8 mouse cellular contexts compared by ENCODE assay signal in the genomic region with DNA sequence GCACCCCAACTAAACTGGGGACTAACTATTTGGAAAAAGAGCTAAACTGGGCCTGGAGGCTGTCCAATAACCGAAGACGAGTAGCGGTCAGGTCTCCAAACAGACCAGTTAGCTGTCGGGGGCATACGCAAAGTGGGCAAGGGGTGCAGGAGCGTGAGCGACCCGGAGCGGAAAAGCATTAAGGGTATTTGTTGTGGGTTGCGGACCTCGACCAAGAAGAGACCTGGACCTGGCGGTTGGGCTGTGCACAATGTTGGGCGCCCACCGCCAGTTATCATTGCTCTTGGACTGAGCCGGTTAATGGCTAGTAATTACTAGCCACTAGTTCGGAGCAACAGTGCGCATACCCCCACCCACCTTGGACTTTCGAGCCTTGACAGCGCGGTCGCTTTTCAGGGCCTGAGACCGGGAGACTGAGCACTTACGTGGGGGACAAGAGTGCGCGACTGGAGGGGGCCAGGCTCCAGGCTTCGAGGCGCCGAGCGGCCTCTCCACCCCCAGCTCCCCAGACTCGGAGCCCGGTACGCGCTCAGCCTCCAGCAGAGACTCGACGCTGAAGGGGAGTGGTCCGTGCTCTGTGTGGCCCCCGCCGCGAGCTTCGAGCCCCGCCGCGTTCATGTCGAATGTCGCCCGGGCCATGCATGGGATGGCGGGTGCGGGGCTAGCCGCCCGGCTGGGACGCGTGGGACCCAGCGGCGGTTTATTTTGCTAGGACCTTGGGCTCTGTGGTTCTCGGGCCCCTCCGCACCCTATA. TPM values are rescaled to one million over a fixed set of nuclear protein-coding genes. Genes with fewer than 3 reads are reported as not detected.
A peak's percentile ranks its signal among the peaks of the same experiment; 100 is the strongest.
DNase-seq lines count a peak whose midpoint lies in the region; ATAC-seq lines count a peak whose summit lies in the region.

A gene (minus strand): TSS at position 729 of the 754 bp plus-strand sequence.

- no peaks in the 10 kb centered on the region for H3K36me3 ChIP-seq in forebrain, embryonic 14.5 days (ENCODE audit: control insufficient read depth, insufficient read depth, low read length)
- no peaks in the 10 kb centered on the region for H3K36me3 ChIP-seq in liver, embryonic 16.5 days (ENCODE audit: control insufficient read depth, insufficient read depth)

- H3K9ac ChIP-seq in forebrain, embryonic 14.5 days (ENCODE audit: low read length) = peak within 1 kb of the TSS; percentile 43
- H3K9ac ChIP-seq in liver, embryonic 16.5 days (ENCODE audit: low read depth, low read length) = no peak within 1 kb of the TSS

- ATAC-seq in CD4-positive, CD25-positive, alpha-beta regulatory T cell, adult 4 months = peak; percentile 5
- ATAC-seq in forebrain, embryonic 14.5 days = peak; percentile 2
- ATAC-seq in liver, embryonic 16.5 days (ENCODE audit: low read depth) = 0 out of 2 replicates have a peak, but pooled peaks have one; percentile 16

- peaks cover 15% of the 10 kb centered on the region for H3K4me1 ChIP-seq in forebrain, embryonic 14.5 days (ENCODE audit: control insufficient read depth, insufficient read depth, low read length)
- H3K4me1 ChIP-seq in liver, embryonic 16.5 days (ENCODE audit: control insufficient read depth, low read depth, low read length) = no peaks in the 10 kb centered on the region; the same call in 1 of the 2 replicates

- H3K27me3 ChIP-seq in forebrain, embryonic 14.5 days (replicated peaks; ENCODE audit: control insufficient read depth, insufficient read depth, low read length) = peaks cover 84% of the 10 kb centered on the region
- H3K27me3 ChIP-seq in liver, embryonic 16.5 days (ENCODE audit: control insufficient read depth, insufficient read depth, low read depth, low read length) = peaks cover 73% of the 10 kb centered on the region

- H3K4me3 ChIP-seq in forebrain, embryonic 14.5 days (ENCODE audit: low read depth, low read length) = peak within 1 kb of the TSS; percentile 33
- peak within 1 kb of the TSS; percentile 39 for H3K4me3 ChIP-seq in liver, embryonic 16.5 days (ENCODE audit: low read depth, low read length)

- WGBS in forebrain, embryonic 14.5 days = under 1% methylated on average over 56 of the region's 56 CpGs
- 2% methylated on average over 56 of the region's 56 CpGs for WGBS in liver, embryonic 16.5 days (ENCODE audit: insufficient replicate concordance)

- H3K9me3 ChIP-seq in forebrain, embryonic 14.5 days (replicated peaks; ENCODE audit: control insufficient read depth, low read length) = no peaks in the 10 kb centered on the region
- H3K9me3 ChIP-seq in liver, embryonic 16.5 days (replicated peaks; ENCODE audit: control insufficient read depth, low read length) = no peaks in the 10 kb centered on the region

- DNase-seq in adrenal gland, adult 2 months = peak; percentile 14
- DNase-seq in adrenal gland, postnatal 36 days = no peak
- no peak for DNase-seq in forebrain, embryonic 14.5 days (ENCODE audit: low spot score)
- no peak for DNase-seq in layer of hippocampus, postnatal 14 days (ENCODE audit: low spot score in 2 of 2)
- no peak for DNase-seq in yolk sac, embryonic 10.5 days (ENCODE audit: low spot score)
- no peak for DNase-seq in cerebellum, adult 11-12 months

- no peak within 1 kb of the TSS for H3K27ac ChIP-seq in forebrain, embryonic 14.5 days (ENCODE audit: low read depth, low read length)
- no peak within 1 kb of the TSS for H3K27ac ChIP-seq in liver, embryonic 16.5 days (ENCODE audit: low read length)

- peak within 1 kb of the TSS; percentile 65 for H3K4me2 ChIP-seq in forebrain, embryonic 14.5 days (ENCODE audit: low read length)
- peak within 1 kb of the TSS; percentile 52 for H3K4me2 ChIP-seq in liver, embryonic 16.5 days (ENCODE audit: low read depth, low read length)

RNA-seq across cellular contexts. Expression of the gene that starts here (rescaled TPM):
- total RNA-seq in adrenal gland, adult 2 months (2021) = not detected
- not detected in 2 replicates for polyA plus RNA-seq in adrenal gland, adult 2 months (2012; rRNA removed)
- not detected for total RNA-seq in adrenal gland, postnatal 36 days (2021)
- polyA plus RNA-seq in CD4-positive, CD25-positive, alpha-beta regulatory T cell, adult 4 months (2017; shearing (Covaris generic)) = under 1 TPM in 1 of 2 experiments, not detected in 1; 0.20 TPM
- 0.93 and 1.2 TPM in 2 replicates for polyA plus RNA-seq in forebrain, embryonic 14.5 days (2014; fragmentation: Nextera tagmentation; extraction: Ambion mirVana)
- polyA plus RNA-seq in liver, embryonic 16.5 days (2015; fragmentation: Nextera tagmentation; extraction: Ambion mirVana) = not detected in 2 replicates
- total RNA-seq in layer of hippocampus, postnatal 14 days (2021) = under 1 TPM; 0.37 to 0.64 TPM

Comparison
In these comparisons a context has a peak if more than half of its experiments do, and no peak if none do; other contexts are left out.
1. Peak in DNase-seq in adrenal gland, adult 2 months; RNA of the gene not detected or under 1 TPM.
2. Peak in ATAC-seq in CD4-positive, CD25-positive, alpha-beta regulatory T cell, adult 4 months; RNA of the gene not detected or under 1 TPM.
3. Peak in ATAC-seq, H3K4me3 ChIP-seq and H3K4me2 ChIP-seq in liver, embryonic 16.5 days; RNA of the gene not detected or under 1 TPM.